Mouse (Mus musculus): Measurements from ENCODE around the gene Pclo.
"Not testable (repeated sequence)": the region's sequence is repeated elsewhere in the genome, so short reads cannot be mapped to it uniquely, and the experiment has no call there.

Pclo gene

DNA sequence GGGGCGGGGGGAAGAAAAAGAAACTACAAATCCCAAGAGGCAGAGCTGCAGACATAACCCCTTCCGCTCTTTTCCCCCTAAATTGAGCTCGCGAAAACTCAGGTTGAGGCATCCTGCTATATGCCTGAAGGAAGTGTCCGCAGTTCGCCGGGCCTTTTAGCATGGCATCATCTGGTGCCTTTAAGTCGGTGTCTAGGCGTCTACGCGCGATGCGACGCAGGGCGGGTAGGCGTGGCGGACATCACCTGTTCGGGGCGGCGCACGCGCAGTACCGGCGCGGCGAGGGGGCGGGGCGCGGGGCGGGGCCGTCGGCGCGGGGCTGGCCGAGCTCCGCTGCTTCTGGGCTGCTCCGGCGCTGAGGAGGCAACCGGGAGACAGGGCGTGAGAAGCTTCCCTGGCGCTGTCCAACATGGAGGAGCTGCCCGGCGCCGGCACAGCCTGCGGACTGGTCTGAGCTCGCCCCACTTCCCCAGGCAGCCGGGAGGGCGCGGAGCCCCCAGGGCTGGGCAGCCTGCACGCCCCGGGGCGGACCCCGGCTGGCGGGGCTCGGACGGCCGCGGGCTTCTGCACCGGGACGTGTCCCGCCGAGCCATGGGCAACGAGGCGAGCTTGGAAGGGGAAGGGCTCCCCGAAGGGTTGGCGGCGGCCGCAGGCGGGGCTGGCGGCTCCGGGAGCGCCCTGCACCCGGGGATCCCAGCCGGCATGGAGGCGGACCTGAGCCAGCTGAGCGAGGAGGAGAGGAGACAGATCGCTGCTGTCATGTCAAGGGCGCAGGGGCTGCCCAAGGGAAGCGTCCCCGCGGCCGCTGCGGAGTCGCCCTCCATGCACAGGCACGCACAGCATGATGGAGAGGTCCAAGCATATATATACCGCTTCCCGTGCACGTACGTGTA, at the start of gene Pclo:
TSS of gene Pclo (plus strand) at position 288 of the 893 bp plus-strand sequence.
- DNase-seq (ENCODE audit: low read depth in 2 of 2, low spot score in 2 of 2): no peak

DNA sequence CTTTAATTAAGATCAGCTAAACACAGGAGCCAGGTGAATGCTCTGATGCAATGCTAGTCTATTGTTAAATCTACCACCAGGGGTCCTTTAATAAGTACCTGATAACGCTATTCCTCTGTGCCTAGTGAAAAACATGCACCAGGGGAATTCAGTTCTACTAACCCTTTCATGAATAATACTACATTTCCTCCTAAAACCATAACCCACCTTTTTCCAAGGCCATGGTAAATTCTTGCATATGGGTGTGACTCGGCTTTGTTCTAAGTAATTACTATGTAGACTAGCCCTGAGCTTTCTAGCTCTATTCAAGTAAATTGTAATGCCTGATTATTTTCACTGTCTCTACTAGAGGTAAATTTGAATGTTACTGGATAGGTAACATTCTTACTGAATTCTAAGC, 20.3 kb upstream of the Pclo start:
- DNase-seq (ENCODE audit: low read depth in 2 of 2, low spot score in 2 of 2): not testable (repeated sequence)

- no peak for DNase-seq (ENCODE audit: low read depth in 2 of 2, low spot score in 2 of 2)
Observed at GRCm38 (mm10) chr5:14508522-14508921, 6.2 kb upstream of the Pclo start.

GRCm38 (mm10) chr5:14509621-14510020, 5.1 kb upstream of the Pclo start:
- no peak for DNase-seq (ENCODE audit: low read depth in 2 of 2, low spot score in 2 of 2)

- DNase-seq (ENCODE audit: low read depth in 2 of 2, low spot score in 2 of 2): no peak
Observed at GRCm38 (mm10) chr5:14518131-14518832, 3.6 kb downstream of the Pclo start.

GRCm38 (mm10) chr5:14522006-14522405, 7.3 kb downstream of the Pclo start:
- no peak for DNase-seq (ENCODE audit: low read depth in 2 of 2, low spot score in 2 of 2)

- no peak for DNase-seq (ENCODE audit: low read depth in 2 of 2, low spot score in 2 of 2)
Observed at GRCm38 (mm10) chr5:14526038-14526437, 11.3 kb downstream of the Pclo start.

DNA sequence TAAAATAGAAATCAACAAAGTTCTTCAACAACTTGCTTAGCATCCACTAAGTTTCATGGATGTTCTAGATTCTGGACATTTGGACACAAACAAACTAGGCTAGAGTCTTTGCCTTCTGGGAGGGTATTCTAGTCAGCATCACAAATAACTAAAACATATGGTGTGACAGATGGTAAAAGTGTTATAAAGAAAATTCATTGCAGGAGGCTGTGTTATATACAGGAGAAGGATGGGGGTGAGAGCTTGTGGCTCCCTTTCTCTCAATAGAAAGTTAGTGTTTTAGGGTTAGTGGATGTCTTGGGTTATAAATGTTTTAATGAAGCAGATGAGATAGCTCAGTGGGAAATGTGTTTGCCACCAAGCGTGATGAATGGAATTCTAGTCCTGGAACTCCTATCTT, 13.1 kb downstream of the Pclo start:
- no peak for DNase-seq (ENCODE audit: low read depth in 2 of 2, low spot score in 2 of 2)

GRCm38 (mm10) chr5:14531906-14532305, 17.2 kb downstream of the Pclo start:
- no peak for DNase-seq (ENCODE audit: low read depth in 2 of 2, low spot score in 2 of 2)

GRCm38 (mm10) chr5:14539346-14539745, 24.6 kb downstream of the Pclo start:
- DNase-seq (ENCODE audit: low read depth in 2 of 2, low spot score in 2 of 2): no peak

DNA sequence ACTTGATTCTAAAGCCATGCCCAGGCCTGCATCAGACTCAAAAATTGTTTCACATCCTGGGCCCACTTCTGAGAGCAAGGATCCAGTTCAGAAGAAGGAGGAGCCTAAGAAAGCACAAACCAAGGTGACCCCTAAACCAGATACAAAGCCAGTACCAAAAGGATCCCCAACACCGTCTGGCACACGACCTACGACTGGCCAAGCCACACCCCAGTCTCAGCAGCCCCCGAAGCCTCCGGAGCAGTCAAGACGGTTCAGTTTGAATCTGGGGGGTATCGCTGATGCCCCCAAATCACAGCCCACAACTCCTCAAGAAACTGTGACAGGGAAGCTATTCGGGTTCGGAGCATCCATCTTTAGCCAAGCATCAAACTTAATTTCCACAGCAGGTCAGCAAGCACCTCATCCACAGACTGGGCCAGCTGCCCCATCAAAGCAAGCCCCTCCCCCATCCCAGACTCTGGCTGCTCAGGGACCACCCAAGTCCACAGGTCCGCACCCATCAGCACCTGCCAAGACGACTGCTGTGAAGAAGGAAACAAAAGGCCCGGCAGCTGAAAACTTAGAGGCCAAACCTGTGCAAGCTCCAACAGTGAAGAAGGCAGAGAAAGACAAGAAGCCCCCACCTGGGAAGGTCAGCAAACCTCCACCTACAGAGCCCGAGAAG, 25.4 kb downstream of the Pclo start:
- DNase-seq (ENCODE audit: low read depth in 2 of 2, low spot score in 2 of 2): no peak

DNA sequence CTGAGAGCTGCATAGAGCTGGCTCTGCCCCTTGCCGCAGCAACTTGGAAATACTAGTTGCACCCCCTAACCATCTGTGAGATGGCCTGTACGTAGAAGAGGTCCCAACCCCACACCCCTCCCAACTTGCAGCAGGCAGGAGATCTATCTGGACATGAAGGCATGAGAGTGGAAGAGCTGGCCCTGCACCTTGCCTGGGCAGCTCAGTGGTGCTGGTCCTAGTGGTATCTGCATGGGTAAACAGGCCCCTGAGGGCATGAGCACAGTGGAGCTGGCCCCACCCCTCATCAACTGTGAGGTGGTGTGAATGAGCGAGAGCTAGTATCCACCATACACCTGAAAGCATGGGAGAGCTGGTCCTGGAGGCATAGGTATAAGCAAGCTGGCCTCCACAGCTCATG, 60.9 kb downstream of the Pclo start:
- no peak for DNase-seq (ENCODE audit: low read depth in 2 of 2, low spot score in 2 of 2)

- DNase-seq (ENCODE audit: low read depth in 2 of 2, low spot score in 2 of 2): no peak
Observed at GRCm38 (mm10) chr5:14591479-14591878, 76.8 kb downstream of the Pclo start.

GRCm38 (mm10) chr5:14595426-14596013, 80.8 kb downstream of the Pclo start:
- DNase-seq (ENCODE audit: low read depth in 2 of 2, low spot score in 2 of 2): no peak

DNA sequence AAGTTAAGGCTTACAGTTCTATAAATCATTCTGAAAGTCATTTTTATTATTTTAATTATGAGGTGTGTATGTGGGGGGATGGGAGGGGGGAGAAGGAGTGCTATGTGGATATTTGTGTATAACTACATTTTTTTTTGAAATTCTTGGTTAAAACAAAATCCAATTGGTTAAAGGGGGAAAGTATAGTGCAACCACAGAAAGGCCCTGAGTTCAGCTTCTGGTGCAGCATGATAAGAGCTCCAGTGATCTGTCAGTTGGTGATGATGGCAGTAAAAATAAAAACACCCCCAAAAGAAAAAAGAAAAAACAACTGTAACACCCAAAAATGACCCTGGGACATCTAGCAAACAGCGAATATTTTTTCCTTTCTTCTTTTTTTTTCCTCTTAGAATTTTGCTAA, 93.6 kb downstream of the Pclo start:
- DNase-seq (ENCODE audit: low read depth in 2 of 2, low spot score in 2 of 2): no peak

- DNase-seq (ENCODE audit: low read depth in 2 of 2, low spot score in 2 of 2): no peak
Observed at GRCm38 (mm10) chr5:14621146-14621545, 106.4 kb downstream of the Pclo start.

- DNase-seq (ENCODE audit: low read depth in 2 of 2, low spot score in 2 of 2): no peak
Observed at GRCm38 (mm10) chr5:14623360-14623759, 108.6 kb downstream of the Pclo start.

- DNase-seq (ENCODE audit: low read depth in 2 of 2, low spot score in 2 of 2): no peak
Observed at GRCm38 (mm10) chr5:14641260-14641659, 126.5 kb downstream of the Pclo start.

DNA sequence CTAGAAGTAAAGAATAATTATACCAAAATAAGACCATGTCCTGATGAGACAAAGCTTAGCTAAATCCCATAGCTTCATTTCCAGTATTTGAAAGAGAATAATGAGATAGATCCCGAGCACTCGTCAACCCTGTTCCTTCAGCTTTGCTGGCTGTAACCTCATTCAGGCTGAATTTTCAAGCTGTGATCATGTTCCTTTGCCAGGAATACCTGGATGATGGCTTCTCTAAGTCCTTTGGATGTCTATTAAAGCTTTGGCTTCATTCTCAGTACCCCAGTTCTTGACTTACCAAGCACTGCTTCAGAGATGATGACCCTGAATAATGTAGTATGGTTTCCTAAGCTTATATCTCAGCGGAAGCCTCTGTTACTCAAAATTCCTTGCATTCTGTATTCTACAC, 131.1 kb downstream of the Pclo start:
- DNase-seq (ENCODE audit: low read depth in 2 of 2, low spot score in 2 of 2): no peak

DNA sequence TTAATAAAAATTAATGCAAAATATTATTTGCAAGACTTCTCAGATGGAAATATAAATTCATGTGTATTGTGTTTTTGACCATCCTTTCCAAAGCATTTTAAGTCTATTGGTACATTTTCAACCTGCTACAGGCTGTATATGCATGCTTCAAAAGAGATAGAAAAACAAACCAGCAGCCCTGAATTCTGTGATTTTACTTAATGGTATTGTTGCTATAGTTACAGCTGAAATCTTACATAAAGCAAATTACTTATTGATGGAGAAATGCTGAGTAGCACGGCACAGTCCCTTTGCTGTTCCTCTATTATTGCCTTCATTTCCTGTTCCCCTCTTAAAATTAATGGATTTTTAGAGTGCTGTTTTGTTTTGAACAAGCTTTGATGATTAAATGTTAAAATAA, 145.9 kb downstream of the Pclo start:
- DNase-seq (ENCODE audit: low read depth in 2 of 2, low spot score in 2 of 2): no peak

GRCm38 (mm10) chr5:14662180-14662579, 147.5 kb downstream of the Pclo start:
- no peak for DNase-seq (ENCODE audit: low read depth in 2 of 2, low spot score in 2 of 2)
